Mouse (Mus musculus): ENCODE results near the gene Scgb1b27.
"Not testable (repeated sequence)": the region's sequence is repeated elsewhere in the genome, so short reads cannot be mapped to it uniquely, and the experiment has no call there.

Gene Scgb1b27

GRCm38 (mm10) chr7:34021183-34021582, at the start of gene Scgb1b27:
Scgb1b27 (plus strand) TSS chr7:34021483.
- not testable (repeated sequence) for DNase-seq (ENCODE audit: low spot score in 2 of 2)

GRCm38 (mm10) chr7:33982281-33982680, 39.0 kb upstream of the Scgb1b27 start:
- not testable (repeated sequence) for DNase-seq (ENCODE audit: low spot score in 2 of 2)

GRCm38 (mm10) chr7:34013842-34014241, 7.4 kb upstream of the Scgb1b27 start, which contains the start of gene Scgb2b27:
Scgb2b27 (minus strand) TSS chr7:34013942.
- DNase-seq (ENCODE audit: low spot score in 2 of 2): no peak

GRCm38 (mm10) chr7:34025641-34026040, 4.4 kb downstream of the Scgb1b27 start:
- DNase-seq (ENCODE audit: low spot score in 2 of 2): no peak

- not testable (repeated sequence) for DNase-seq (ENCODE audit: low spot score in 2 of 2)
These were observed 5.9 kb downstream of the Scgb1b27 start for GRCm38 (mm10) chr7:34027202-34027601.

GRCm38 (mm10) chr7:34030026-34030425, 8.7 kb downstream of the Scgb1b27 start:
- no peak for DNase-seq (ENCODE audit: low spot score in 2 of 2)

GRCm38 (mm10) chr7:34034579-34034978, 13.3 kb downstream of the Scgb1b27 start:
- not testable (repeated sequence) for DNase-seq (ENCODE audit: low spot score in 2 of 2)

GRCm38 (mm10) chr7:34036076-34036815, 15.0 kb downstream of the Scgb1b27 start:
- DNase-seq (ENCODE audit: low spot score in 2 of 2): not testable (repeated sequence)

- DNase-seq (ENCODE audit: low spot score in 2 of 2): not testable (repeated sequence)
These were observed 46.8 kb downstream of the Scgb1b27 start for GRCm38 (mm10) chr7:34068132-34068531.
